Mouse (Mus musculus) NIH3T3 (cell line): ENCODE results near the gene Slc32a1.

Source experiments
- DNase-seq: peaks from one replicate; pipeline ENCODE4 v3.0.0-alpha.2; 2012; ENCODE audit warnings: low read depth

Gene Slc32a1

GRCm38 (mm10) chr2:158612671-158613250 is 2.2 kb downstream of the Slc32a1 start:
- DNase-seq, result no peak

GRCm38 (mm10) chr2:158613541-158614417 is 3.2 kb downstream of the Slc32a1 start:
- peak; percentile 55 for DNase-seq

DNA sequence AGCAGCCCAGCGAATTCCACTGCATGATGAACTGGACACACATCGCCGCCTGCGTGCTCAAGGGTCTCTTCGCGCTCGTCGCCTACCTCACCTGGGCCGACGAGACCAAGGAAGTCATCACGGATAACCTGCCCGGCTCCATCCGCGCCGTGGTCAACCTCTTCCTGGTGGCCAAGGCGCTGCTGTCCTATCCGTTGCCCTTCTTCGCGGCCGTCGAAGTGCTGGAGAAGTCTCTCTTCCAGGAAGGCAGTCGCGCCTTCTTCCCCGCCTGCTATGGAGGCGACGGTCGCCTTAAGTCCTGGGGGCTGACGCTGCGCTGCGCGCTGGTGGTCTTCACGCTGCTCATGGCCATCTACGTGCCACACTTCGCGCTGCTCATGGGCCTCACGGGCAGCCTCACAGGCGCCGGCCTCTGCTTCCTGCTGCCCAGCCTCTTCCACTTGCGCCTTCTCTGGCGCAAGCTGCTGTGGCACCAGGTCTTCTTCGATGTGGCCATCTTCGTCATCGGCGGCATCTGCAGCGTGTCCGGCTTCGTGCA is 3.9 kb downstream of the Slc32a1 start:
- no peak for DNase-seq

GRCm38 (mm10) chr2:158615161-158615680 is 4.7 kb downstream of the Slc32a1 start:
- no peak for DNase-seq

DNA sequence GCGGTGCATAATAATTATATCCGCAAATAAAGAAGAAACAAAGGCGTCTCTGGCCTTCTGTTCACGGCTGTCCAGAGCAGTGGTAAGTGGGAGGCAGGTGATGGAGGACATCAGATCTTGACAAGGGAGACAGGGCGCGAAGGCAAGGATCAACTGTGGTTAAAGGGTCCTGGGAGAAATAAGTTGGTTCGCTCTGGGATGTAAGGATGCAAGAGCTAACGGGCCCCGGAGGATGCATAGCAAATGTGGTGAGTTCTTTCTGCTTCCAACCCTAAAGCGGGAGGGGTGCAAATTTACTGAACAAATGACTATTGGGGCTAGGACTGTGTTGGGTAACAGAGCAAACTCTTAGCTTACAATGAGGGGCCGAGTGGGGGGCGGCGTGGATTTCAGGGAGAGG is 5.1 kb downstream of the Slc32a1 start:
- no peak for DNase-seq

DNA sequence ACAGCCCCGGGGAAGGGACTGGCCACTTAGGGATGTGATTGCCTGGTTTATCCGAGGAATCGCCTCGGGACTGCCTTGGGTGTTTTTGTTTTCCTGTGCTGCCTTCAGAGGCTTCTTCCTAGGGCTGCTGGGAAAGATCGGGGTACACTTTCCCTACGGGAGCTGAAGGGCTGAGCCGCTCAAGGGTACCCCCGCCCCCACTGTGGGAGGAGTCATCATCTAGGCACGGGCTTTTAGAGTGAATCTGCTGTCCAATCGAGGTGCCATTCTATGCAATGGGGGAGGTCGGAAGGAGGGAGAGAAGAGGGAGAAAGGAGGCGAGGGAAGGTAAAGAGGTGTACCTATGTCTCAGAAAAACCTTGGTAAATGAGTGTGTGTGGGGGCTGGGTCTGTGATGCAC is 5.7 kb downstream of the Slc32a1 start:
- DNase-seq, result peak; percentile 35

GRCm38 (mm10) chr2:158616790-158617189 is 6.2 kb downstream of the Slc32a1 start:
- no peak for DNase-seq

GRCm38 (mm10) chr2:158624718-158625222 is 14.2 kb downstream of the Slc32a1 start, which contains the start of gene Actr5:
Gene Actr5 (plus strand): TSS chr2:158624888.
- DNase-seq, result peak; percentile 99

DNA sequence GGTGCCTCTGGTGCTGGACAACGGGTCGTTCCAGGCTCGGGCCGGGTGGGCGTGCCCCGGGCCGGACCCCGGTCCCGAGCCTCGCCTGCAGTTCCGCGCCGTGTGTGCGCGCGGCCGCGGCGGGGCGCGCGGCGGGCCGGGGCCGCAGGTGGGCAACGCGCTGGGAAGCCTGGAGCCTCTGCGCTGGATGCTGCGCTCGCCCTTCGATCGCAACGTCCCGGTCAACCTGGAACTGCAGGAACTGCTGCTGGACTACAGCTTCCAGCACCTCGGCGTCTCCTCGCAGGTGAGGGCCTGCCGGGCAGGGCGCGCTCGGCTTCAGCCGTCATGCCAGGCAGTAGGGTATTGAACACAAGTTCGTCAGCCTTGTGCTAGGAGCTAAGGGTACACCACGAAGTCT is 14.7 kb downstream of the Slc32a1 start:
- no peak for DNase-seq

DNA sequence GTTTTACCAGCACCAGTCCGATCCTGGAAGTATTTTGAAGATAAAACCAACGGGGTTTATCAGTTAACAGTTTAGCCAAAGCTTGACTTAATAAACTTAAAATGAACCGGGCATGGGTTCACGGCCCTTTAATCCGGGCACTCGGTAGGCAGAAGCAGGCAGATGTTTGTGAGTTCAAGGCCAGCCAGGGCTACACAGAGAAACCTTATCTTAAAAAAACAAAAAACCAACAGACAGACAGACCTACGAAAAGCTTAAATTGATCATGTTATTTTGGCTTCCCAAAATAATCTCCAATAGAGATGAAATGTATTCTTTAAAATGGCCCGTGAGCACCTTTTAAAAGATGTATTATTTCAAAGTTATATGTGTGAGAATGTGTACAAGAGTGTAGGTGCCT is 15.1 kb downstream of the Slc32a1 start:
- DNase-seq, result no peak

- DNase-seq, result peak; percentile 61
Measured at GRCm38 (mm10) chr2:158628858-158629257, 18.3 kb downstream of the Slc32a1 start.

GRCm38 (mm10) chr2:158629414-158629813 is 18.8 kb downstream of the Slc32a1 start:
- DNase-seq, result peak; percentile 79

GRCm38 (mm10) chr2:158631873-158632272 is 21.3 kb downstream of the Slc32a1 start:
- DNase-seq, result no peak

DNA sequence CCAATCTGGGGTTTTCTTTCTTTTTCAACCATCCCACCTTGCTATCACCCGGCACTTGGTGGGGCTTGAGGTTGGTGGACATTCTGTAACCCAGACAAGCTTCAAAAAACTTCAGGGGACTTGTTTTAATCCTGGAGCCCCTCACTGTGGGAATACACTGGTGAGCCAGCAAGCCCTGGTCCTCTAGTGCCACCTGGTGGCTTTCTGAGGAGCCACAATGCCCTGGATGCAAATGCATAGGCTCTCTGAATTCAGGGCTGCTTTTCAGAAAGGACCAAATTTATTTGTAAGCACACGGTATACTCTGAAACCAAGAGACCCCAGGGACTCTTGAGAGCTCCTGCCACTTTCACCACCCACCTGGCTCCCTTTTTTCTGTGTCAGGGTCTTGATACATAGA is 31.3 kb downstream of the Slc32a1 start:
- DNase-seq, result peak; percentile 81

GRCm38 (mm10) chr2:158642587-158642986 is 32.0 kb downstream of the Slc32a1 start:
- no peak for DNase-seq

DNA sequence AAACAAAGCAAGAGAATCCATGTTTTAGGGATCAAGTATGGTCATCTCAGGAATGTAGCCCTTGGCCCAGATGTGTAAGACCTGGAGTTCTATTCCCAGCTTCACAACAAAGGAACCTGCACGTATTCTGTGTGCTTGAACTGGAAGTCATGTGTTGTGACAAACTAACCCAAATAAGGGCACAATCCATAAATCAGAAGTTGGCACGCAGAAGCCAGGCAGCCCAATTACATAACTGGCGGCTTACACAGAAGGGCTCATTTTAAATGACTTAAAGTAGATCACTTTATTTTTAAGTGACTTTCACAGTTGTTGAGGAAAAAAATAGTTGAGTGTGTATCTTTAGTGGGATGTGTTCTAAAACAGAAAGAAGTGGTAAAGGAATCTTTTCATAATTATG is 33.2 kb downstream of the Slc32a1 start:
- no peak for DNase-seq

DNA sequence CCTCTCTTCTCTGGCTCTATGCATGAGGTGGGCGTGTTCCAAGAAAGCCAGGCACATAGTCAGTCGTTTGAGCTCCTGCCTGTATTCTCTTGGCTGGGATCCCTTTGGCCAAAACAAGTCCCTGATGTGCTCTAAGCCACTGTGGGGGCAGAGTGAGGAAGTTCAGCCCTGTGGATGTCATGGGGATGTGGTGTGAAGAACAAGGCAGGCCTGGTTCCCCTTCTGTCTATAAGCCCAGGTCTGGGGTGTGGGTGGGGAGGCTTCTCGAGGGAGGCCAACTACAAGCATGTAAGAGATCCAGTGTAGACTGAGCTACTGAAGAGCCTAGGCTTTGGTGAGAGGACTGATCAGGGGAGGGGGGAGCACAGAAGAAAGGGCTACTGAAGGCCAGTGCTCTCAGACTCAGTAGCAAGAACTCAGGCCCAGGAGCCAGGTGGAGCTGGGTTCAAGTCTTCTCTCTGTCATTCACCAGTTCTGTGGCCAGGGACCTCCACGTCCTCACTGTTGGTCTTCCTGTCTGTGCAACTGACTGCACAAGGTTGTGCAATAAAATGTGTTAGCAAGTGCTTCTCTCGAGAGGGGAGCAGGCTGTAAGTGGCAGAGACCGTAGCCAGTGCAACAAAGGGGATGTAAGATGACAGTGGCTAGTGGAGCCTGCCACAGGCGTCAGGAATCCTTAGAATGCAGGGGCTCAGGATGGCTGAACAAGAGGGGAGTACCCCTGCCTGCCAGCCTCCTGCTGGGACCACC is 40.8 kb downstream of the Slc32a1 start:
- no peak for DNase-seq

DNA sequence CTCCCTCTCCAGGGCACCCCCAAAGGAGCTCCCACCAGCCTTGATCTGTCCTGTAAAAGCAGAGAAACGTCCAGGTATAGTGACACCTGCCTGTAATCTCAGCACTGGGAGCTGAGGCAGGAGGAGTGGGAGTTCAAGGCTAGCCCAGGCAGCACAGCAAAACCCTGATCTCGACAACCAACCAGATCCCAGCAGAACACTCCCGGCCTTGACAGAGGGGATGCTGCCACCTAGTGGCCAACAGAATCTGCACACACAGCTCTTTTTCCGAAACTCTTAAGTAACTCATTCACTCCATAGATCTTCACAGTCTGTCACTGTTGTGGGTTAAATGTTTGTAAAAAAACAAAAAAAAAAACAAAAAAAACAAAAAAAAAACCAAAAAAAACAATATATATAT is 42.4 kb downstream of the Slc32a1 start:
- DNase-seq, result peak; percentile 89

DNA sequence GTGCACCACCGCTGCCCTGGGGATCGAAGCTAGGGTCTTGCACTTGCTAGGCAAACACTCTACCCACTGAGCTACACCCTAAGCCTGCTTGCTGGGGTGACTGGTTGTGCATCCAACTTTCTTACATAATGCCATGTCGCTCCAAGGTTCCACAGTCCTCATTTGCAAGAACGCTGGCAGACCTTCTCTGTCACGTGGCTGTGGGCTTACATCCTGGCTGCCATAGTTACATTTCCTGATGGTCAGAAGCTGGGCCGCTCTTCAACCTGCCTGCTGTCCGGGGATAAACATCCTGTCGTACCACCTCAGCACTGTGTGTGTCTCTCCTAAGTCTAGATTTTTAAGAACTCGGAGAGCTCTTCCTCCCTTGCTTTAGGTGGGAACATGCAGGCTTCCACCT is 44.1 kb downstream of the Slc32a1 start:
- no peak for DNase-seq

DNA sequence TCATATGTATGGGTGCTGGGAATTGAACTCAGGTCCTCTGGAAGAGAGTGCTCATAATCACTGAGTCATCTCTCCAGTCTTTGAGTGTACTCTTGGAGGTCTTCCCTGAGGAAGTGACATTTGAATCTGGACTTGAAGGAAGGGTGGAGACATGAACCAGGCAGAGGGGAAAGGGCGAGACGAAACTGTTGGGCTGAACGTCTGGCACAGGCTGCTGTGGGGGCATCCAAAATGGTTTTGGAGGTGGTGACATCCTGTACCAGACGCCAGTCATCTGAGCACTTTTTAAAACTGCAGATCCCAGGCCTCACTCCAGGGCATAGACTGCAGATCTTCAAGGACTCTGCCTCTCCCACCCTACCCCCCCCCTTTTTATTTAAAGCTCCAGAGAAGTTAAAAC is 45.2 kb downstream of the Slc32a1 start:
- DNase-seq, result no peak

DNA sequence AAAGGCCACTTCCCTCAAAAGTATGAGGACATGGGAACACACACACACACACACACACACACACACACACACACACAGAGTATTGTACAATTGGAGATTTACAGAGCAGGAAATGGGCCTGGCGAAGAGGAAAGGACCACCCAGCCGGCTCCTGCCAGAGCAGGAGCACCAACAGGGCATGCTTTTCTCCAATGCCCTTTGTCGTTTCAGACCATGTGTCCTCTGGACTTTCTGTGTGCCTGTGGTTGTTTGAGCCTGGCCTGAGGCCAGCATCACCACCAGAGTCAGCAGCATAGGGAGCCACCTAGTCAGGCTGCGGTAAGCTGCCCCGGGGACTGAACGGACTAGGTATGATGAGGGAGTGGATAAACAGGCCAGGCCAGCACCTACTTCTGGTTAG is 48.3 kb downstream of the Slc32a1 start:
- DNase-seq, result no peak

DNA sequence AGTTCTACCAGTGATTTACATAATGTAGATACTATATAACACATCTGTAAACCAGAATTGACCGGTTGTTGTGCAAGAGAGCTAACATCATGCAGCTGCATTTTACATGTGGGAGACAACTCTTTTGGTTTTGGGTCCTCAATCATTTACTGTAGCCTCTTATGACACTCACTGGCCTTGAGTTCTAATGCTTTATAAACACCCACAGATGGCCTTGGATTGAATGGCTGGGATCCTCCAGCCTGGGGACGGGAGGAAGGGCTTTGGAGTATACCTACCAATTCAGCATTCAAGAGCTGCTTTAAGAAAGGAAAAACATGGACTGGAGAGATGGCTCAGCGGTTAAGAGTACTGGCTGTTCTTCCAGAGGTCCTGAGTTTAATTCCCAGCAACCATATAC is 48.8 kb downstream of the Slc32a1 start:
- DNase-seq, result no peak
